Mouse (Mus musculus) embryonic facial prominence, embryonic 11.5 days (tissue): ENCODE measurements at regions not wholly inside any gene's neighbourhood (a gene's known extent, or its start where the extent isn't known, plus 50 kb on each side); places are given as distances from the start of the nearest gene placed in this dataset.

Experiments used
- ATAC-seq: fragments of 200-750 bp; cut with Nextera tagmentation; replicated peaks from 2 replicates; pipeline ENCODE4 v1.8.0; 2017; ENCODE audit warnings: low read depth; ENCODE audit not compliant: insufficient number of reproducible peaks, low FRiP score, low TSS enrichment
- DNase-seq: peaks from one replicate; pipeline ENCODE4 v3.0.0-alpha.2; 2015; ENCODE audit warnings: low spot score
- H3K27ac ChIP-seq: fragments of 300-500 bp; sonication (generic); replicated peaks from 2 replicates; pipeline ENCODE4 v1.5.1; 2014; ENCODE audit warnings: mild to moderate bottlenecking, low read depth, low read length, control low read depth
- H3K27me3 ChIP-seq: fragments of 300-500 bp; sonication (generic); 2 replicates; pipeline ENCODE4 v1.6.1; 2014; ENCODE audit warnings: mild to moderate bottlenecking, low read length, moderate library complexity, mixed read lengths; ENCODE audit not compliant: control insufficient read depth, insufficient read depth
- H3K36me3 ChIP-seq: fragments of 300-500 bp; sonication (generic); replicated peaks from 2 replicates; pipeline ENCODE4 v1.6.1; 2014; ENCODE audit warnings: low read depth, mild to moderate bottlenecking, low read length, moderate library complexity, mixed read lengths; ENCODE audit not compliant: control insufficient read depth, insufficient read depth
- H3K4me1 ChIP-seq: fragments of 300-500 bp; sonication (generic); 2 replicates; pipeline ENCODE4 v1.6.1; 2014; ENCODE audit warnings: low read length, mixed read lengths; ENCODE audit not compliant: control insufficient read depth, insufficient read depth
- H3K4me2 ChIP-seq: fragments of 300-500 bp; sonication (generic); 2 replicates; pipeline ENCODE4 v1.6.1; 2014; ENCODE audit warnings: low read depth, mild to moderate bottlenecking, control low read depth, low read length, moderate library complexity
- H3K4me3 ChIP-seq: fragments of 300-500 bp; sonication (generic); 2 replicates; pipeline ENCODE4 v1.5.1; 2014; ENCODE audit warnings: low read depth, low read length, control low read depth
- H3K9ac ChIP-seq: fragments of 300-500 bp; sonication (generic); replicated peaks from 2 replicates; pipeline ENCODE4 v1.6.1; 2014; ENCODE audit warnings: mild to moderate bottlenecking, control low read depth, low read length
- H3K9me3 ChIP-seq: fragments of 300-500 bp; sonication (generic); replicated peaks from 2 replicates; pipeline ENCODE4 v1.6.1; 2016; ENCODE audit warnings: mild to moderate bottlenecking, low read length, inconsistent platforms, mixed read lengths; ENCODE audit not compliant: control insufficient read depth
- WGBS: fragments of 180-500 bp; shearing (Covaris S2); extraction: QIAGEN DNeasy Blood & Tissue Kit; methylation state at CpG from one replicate; pipeline ENCODE4 v1.1.7; 2014; 5-methylcytosine and 5-hydroxymethylcytosine counted together

DNA sequence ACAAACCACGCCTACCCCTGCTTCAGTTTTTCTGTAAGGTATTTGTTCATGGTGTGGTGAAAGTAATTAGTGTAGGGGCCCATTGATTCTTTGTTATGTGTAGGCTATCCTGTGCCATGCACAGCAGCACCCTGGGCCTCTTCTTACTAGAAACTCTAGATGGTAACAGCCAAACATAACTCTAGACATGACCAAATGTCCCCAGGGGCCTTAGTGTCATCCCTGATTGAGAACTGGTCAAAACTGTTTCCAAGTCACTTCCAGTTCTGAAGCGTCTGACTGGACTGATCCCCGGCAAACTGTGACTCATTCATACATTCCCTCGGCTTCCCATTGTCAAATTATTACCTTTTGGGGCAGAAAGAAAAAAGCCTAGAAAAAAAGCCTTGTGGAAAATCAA, 174.7 kb downstream of the Clic5 start:
- no peak overlapping the region for H3K4me2 ChIP-seq
- H3K27me3 ChIP-seq = no peaks in the 10 kb centered on the region
- DNase-seq (no peak), ATAC-seq (no peak)
- H3K4me1 ChIP-seq = no peaks in the 10 kb centered on the region
- H3K4me3 ChIP-seq = no peak overlapping the region
- H3K27ac ChIP-seq = no peak overlapping the region
- no peak overlapping the region for H3K9ac ChIP-seq
- H3K36me3 ChIP-seq = no peaks in the 10 kb centered on the region
- H3K9me3 ChIP-seq = no peaks in the 10 kb centered on the region
- 68% methylated on average over 4 of the region's 4 CpGs for WGBS

DNA sequence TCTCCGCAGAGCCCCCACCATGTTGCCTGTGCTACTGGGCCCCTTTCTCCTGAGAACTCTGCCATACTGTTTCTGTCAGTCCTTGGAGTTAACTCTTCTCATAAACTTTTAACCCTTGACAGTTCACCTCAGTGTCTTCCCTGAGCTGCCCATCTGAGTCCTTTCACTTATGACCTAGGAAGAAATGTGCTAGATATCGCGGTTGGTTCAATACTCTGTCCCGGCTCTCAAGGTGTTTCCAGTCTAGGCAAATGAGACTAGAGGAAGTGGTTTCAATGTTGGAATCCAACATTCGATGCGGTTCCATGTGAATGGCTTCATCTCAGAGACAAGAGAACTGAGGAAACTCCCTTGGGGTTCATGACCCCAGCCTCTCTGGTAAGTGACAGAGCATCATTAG, 176.1 kb downstream of the Clic5 start:
- ATAC-seq = no peak
- no peak for DNase-seq
- 93% methylated on average over 6 of the region's 6 CpGs for WGBS
- no peak overlapping the region for H3K4me2 ChIP-seq
- H3K36me3 ChIP-seq = no peaks in the 10 kb centered on the region
- no peak overlapping the region for H3K27ac ChIP-seq
- H3K4me3 ChIP-seq = no peak overlapping the region
- no peak overlapping the region for H3K9ac ChIP-seq
- no peaks in the 10 kb centered on the region for H3K27me3 ChIP-seq
- H3K9me3 ChIP-seq = no peaks in the 10 kb centered on the region
- H3K4me1 ChIP-seq = no peaks in the 10 kb centered on the region

DNA sequence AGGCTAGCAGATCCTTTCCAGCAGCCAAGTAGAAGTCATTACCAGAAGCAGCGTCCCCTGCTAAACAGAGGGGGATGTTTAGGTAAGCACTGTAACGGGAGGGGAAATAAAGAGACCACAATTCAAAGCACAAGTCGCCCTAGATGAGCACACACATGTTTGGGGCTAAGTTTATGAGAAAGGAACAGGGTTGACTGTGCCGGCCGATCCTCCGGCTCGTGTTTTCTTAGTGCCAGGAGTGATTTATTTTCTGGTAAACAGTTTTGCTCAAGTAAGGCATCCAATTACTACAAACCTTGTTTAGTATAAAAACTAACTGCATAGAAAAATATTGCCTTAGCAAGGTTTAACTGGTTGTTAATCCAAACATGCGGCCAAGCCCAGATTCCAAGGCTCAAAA, 178.1 kb downstream of the Clic5 start:
- DNase-seq = no peak
- no peaks in the 10 kb centered on the region for H3K4me1 ChIP-seq
- 66% methylated on average over 8 of the region's 8 CpGs for WGBS
- no peak overlapping the region for H3K4me3 ChIP-seq
- no peak overlapping the region for H3K4me2 ChIP-seq
- no peaks in the 10 kb centered on the region for H3K9me3 ChIP-seq
- no peak for ATAC-seq
- H3K9ac ChIP-seq = no peak overlapping the region
- no peaks in the 10 kb centered on the region for H3K27me3 ChIP-seq
- no peaks in the 10 kb centered on the region for H3K36me3 ChIP-seq
- no peak overlapping the region for H3K27ac ChIP-seq

DNA sequence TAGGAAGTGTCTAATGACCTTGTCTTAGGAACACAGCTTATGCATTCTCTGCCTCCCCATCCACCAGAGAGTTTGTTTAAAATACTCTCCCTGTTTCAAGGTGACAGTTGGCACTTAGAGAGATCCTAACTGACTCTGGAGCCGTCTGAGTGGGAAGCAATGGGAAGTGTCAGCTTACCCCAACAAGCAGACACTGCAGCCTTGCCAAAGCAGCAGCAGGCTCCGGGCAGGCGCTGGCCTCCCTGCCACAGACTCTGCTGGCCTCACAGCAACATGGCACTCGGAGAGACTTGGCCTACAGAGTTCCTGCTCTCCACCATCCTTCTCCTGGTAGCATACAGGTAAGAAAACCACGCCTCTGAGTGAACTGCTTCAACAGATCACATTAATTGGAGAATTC, 179.2 kb downstream of the Clic5 start:
- no peak for DNase-seq

DNA sequence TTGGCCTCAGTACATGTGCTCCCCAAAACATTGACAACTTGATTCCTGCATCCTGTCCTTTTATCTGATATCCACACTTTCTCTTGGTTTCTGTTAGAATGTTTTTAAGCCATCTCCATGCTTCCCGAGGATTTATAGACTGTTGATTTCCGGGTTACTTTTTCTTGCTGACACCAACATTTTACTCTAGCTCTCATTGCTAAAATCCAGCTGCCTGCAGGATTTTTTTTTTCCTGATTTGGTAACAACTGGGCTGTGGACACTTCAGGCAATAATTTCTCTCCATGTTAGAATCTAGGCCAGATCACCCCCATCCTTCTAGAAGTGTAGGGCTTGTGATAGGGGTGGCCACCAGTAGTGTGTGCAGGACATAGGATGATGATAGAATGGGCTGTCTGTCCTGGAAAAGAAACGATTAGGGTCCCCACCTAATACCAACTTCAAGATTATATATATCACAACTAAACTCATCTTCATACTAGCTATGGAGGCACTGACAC, 182.6 kb downstream of the Clic5 start:
- no peaks in the 10 kb centered on the region for H3K9me3 ChIP-seq
- DNase-seq (no peak), ATAC-seq (no peak)
- no peaks in the 10 kb centered on the region for H3K4me1 ChIP-seq
- H3K4me3 ChIP-seq = no peak overlapping the region
- no peak overlapping the region for H3K9ac ChIP-seq
- H3K4me2 ChIP-seq = no peak overlapping the region
- no peaks in the 10 kb centered on the region for H3K36me3 ChIP-seq
- no peaks in the 10 kb centered on the region for H3K27me3 ChIP-seq
- H3K27ac ChIP-seq = no peak overlapping the region
- WGBS = 87% methylated on average over 3 of the region's 3 CpGs

More for the DNA sequence above, 179.2 kb downstream of the Clic5 start:
- no peak for ATAC-seq
- no peaks in the 10 kb centered on the region for H3K9me3 ChIP-seq
- no peaks in the 10 kb centered on the region for H3K27me3 ChIP-seq
- no peak overlapping the region for H3K4me3 ChIP-seq
- no peaks in the 10 kb centered on the region for H3K4me1 ChIP-seq
- no peak overlapping the region for H3K27ac ChIP-seq
- 43% methylated on average over 5 of the region's 5 CpGs for WGBS
- no peaks in the 10 kb centered on the region for H3K36me3 ChIP-seq
- H3K9ac ChIP-seq = no peak overlapping the region
- no peak overlapping the region for H3K4me2 ChIP-seq

DNA sequence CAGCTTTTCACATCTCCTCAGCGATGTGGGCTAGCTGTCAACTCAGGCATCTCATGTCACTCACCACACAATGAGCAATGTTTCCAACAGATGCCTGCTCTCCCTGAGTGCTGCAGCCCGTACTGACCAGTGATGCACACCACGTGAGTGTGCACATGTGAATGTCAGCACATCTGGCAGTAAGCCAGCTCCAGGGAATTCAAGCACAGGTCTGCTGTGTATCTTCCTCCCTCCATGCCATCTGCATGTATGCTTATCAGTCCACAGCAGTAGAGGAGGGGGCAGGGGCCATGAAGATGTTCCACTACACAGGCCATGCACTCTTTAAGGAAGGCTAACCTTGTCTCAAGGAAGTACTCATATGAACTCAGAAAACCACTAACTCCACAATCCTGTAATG, 183.2 kb downstream of the Clic5 start:
- H3K4me3 ChIP-seq = no peak overlapping the region
- H3K27ac ChIP-seq = no peak overlapping the region
- no peak overlapping the region for H3K4me2 ChIP-seq
- ATAC-seq (no peak), DNase-seq (no peak)
- H3K9me3 ChIP-seq = no peaks in the 10 kb centered on the region
- H3K9ac ChIP-seq = no peak overlapping the region
- H3K27me3 ChIP-seq = no peaks in the 10 kb centered on the region
- H3K4me1 ChIP-seq = no peaks in the 10 kb centered on the region
- 71% methylated on average over 3 of the region's 3 CpGs for WGBS
- H3K36me3 ChIP-seq = no peaks in the 10 kb centered on the region

- Histone ChIP-seq H3K27me3 (no peaks in the 10 kb centered on the region), H3K9ac (no peak overlapping the region), H3K9me3 (no peaks in the 10 kb centered on the region), H3K4me2 (no peak overlapping the region), H3K36me3 (no peaks in the 10 kb centered on the region), H3K4me1 (no peaks in the 10 kb centered on the region), H3K4me3 (no peak overlapping the region), H3K27ac (no peak overlapping the region)
- DNase-seq (no peak), ATAC-seq (no peak)
- WGBS = 88% methylated on average over 8 of the region's 8 CpGs
These were observed 185.5 kb downstream of the Clic5 start for GRCm38 (mm10) chr17:44373744-44374456.

GRCm38 (mm10) chr17:44378391-44378790, 190.0 kb downstream of the Clic5 start:
- Histone ChIP-seq H3K4me2 (no peak overlapping the region), H3K27me3 (no peaks in the 10 kb centered on the region), H3K4me3 (no peak overlapping the region), H3K36me3 (no peaks in the 10 kb centered on the region), H3K27ac (no peak overlapping the region), H3K9ac (no peak overlapping the region), H3K4me1 (no peaks in the 10 kb centered on the region), H3K9me3 (no peaks in the 10 kb centered on the region)
- DNase-seq (no peak), ATAC-seq (no peak)
- 61% methylated on average over 7 of the region's 7 CpGs for WGBS
